Mouse (Mus musculus) ES-E14 (cell line): Measurements from ENCODE around the gene Bpifc.

ENCODE experiments used
- CHD2 ChIP-seq: IDR thresholded peaks from 2 replicates; pipeline ENCODE4 v1.6.1; 2014; ENCODE audit warnings: mild to moderate bottlenecking, low read depth, low read length, inconsistent platforms
- HCFC1 ChIP-seq: IDR thresholded peaks from 2 replicates; pipeline ENCODE4 v1.6.1; 2012; ENCODE audit warnings: low read length, inconsistent platforms, borderline replicate concordance; ENCODE audit not compliant: insufficient read depth
- MAFK ChIP-seq: IDR thresholded peaks from 2 replicates; pipeline ENCODE4 v1.6.1; 2014; ENCODE audit warnings: mild to moderate bottlenecking, low read depth, low read length, inconsistent platforms; ENCODE audit not compliant: insufficient read depth
- ZC3H11A ChIP-seq: IDR thresholded peaks from 2 replicates; pipeline ENCODE4 v1.6.1; 2012; ENCODE audit warnings: low read depth, mild to moderate bottlenecking, inconsistent platforms, low read length, borderline replicate concordance
- ZNF384 ChIP-seq: IDR thresholded peaks from 2 replicates; pipeline ENCODE4 v1.6.1; 2012; ENCODE audit warnings: low read depth, low read length, inconsistent platforms

- TF ChIP-seq ZNF384 (no peak), CHD2 (no peak), MAFK (no peak), HCFC1 (no peak), ZC3H11A (no peak)
Observed at GRCm38 (mm10) chr10:85967411-85968156, 44.1 kb downstream of the Bpifc start.
